Mouse (Mus musculus) cerebellum, adult 2 months (tissue): ENCODE measurements around the gene Ndufaf7.

Experiments
- CTCF ChIP-seq: fragments of 200-500 bp; IDR thresholded peaks from 2 replicates; pipeline ENCODE4 v1.5.1; 2011; ENCODE audit warnings: low read depth, mild to moderate bottlenecking, control low read depth, low read length, moderate library complexity, borderline replicate concordance; ENCODE audit not compliant: insufficient read depth
- POLR2A ChIP-seq: fragments of 200-500 bp; IDR thresholded peaks from 2 replicates; pipeline ENCODE4 v1.6.1; 2011; ENCODE audit warnings: low read length, control low read depth, borderline replicate concordance; ENCODE audit not compliant: insufficient read depth

GRCm38 (mm10) chr17:78906892-78907291, 30.0 kb upstream of the Ndufaf7 start, which contains the start of gene Sult6b1:
- TF ChIP-seq CTCF (no peak), POLR2A (no peak)
